Mouse (Mus musculus): Measurements from ENCODE around the gene Olfr1277.

DNA sequence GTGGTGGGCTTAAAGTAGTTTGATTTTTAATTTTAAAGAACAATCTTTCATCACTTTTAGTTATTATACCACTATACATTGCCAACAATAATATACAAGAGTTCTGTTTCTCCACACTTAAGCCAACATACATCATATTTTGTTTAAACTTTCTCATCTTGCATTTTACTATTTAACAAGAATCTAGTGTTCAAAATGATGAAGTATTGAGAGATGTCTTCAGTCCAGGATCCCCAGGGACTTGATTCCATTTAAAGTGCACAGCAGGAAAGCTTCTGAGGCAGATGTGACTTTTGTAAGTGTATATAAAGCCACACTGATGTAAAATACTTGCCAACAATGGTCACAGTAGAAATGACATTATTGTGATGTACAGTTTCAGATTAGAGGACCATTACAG, 39.8 kb upstream of the Olfr1277 start, which contains the start of gene Olfr1280:
- TF ChIP-seq GATA1 (IDR thresholded peaks at IDR 0.05; ENCODE audit: borderline replicate concordance, low read length): no peak
- TF ChIP-seq FLI1 (IDR thresholded peaks at IDR 0.05; ENCODE audit: low read length): no peak

All from megakaryocyte, embryonic 14.5 days (primary cell).